Mouse (Mus musculus) cerebellum, adult 2 months (tissue): ENCODE results near the gene Polh.

ENCODE experiments used
- CTCF ChIP-seq: fragments of 200-500 bp; IDR thresholded peaks from 2 replicates; pipeline ENCODE4 v1.5.1; 2011; ENCODE audit warnings: low read depth, mild to moderate bottlenecking, control low read depth, low read length, moderate library complexity, borderline replicate concordance; ENCODE audit not compliant: insufficient read depth
- POLR2A ChIP-seq: fragments of 200-500 bp; IDR thresholded peaks from 2 replicates; pipeline ENCODE4 v1.6.1; 2011; ENCODE audit warnings: low read length, control low read depth, borderline replicate concordance; ENCODE audit not compliant: insufficient read depth

DNA sequence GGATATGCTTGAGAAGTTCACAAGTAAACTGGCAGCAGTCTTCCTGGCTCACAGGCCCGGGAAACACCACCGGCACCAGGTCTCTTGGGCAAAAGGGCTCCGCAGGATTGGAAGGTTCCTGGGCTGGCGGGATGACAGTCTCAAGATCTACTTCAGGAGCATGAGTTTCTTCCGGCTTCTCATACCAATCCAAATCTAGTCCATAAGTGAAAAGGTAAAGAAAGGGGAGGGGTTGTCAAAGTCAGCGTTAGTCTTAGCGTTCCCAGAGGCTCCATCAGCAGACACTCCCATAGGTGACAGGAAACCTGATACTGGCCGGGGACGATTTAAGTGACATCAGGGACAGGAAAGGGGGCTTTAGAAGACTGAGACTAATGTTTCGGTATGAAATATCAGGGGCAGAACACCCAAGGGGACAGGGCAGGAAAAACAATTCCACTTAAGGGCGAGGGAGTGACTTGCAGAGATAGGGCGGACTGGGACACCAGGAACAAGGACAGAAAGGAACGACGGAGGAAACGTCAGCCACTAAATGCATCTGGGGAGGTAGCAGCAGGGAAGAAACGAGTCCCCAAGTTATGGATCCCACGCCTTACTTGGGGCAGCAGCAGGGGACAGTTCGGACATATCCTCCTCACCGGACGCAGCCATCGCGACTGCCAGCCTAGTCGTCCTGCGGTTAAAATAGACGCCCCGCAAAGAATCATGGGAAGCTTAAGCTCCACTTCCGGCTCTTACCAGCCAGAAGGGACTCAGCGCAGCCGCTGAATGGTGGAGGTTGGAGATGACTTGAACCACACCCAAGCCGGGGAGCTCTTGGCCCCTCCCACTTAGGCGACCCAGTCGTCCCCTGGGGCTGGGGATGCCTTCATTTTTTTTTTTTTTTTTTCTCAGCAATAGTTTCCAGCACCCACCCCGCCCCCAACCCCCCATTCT, 49.3 kb downstream of the Polh start, which contains the start of gene Mad2l1bp:
- TF ChIP-seq POLR2A (peak; percentile 95), CTCF (no peak)
